Mouse (Mus musculus): Measurements from ENCODE around the gene 3110082J24Rik. TPM values are rescaled to one million over a fixed set of nuclear protein-coding genes. Genes with fewer than 3 reads are reported as not detected.

3110082J24Rik gene
- total and polyA plus RNA-seq, 3 experiments, result not detected

DNA sequence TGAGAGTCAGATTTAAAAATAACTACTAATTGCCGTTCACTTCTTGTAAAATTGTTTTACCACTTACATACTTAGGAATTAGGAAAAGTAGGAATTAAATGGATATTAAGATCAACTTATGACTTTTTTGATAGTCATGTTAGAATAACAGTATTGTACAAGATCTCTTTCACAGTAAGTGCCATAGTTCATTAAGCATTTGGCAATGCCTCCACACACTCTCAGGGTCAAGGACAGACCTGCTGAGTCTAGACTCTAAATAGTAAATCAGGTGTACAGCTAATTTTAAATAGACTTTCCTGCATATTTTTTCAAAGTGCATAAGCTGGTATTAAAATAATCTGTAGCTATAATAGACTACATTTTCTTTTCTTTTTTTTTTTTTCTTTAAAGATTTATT is 46.5 kb upstream of the 3110082J24Rik start:
- Histone ChIP-seq H3K9ac (ENCODE audit: control insufficient read depth, low read depth, low read length, poor library complexity, severe bottlenecking) (no peak overlapping the region), H3K4me3 (ENCODE audit: control insufficient read depth in 1 of 2, insufficient read depth in 1 of 2, low read depth in 2 of 2, low read length in 2 of 2) (no peak overlapping the region), H3K79me2 (ENCODE audit: control insufficient read depth, insufficient read depth, low read length, poor library complexity) (peaks cover 35% of the 10 kb centered on the region), H3K27me3 (ENCODE audit: control insufficient read depth in 1 of 2, insufficient read depth in 2 of 2, low read length in 2 of 2) (no peaks in the 10 kb centered on the region), H3K36me3 (ENCODE audit: control insufficient read depth in 1 of 2, insufficient read depth in 2 of 2, low read length in 2 of 2) (peaks cover 1 to 20% of the 10 kb centered on the region in 2 experiments; a peak in 3 of 4 replicates), H3K9me3 (replicated peaks; ENCODE audit: insufficient read depth, low read length) (no peaks in the 10 kb centered on the region), H3K4me1 (ENCODE audit: control insufficient read depth in 1 of 2, insufficient read depth in 2 of 2, low read length in 2 of 2) (peaks cover 4 to 5% of the 10 kb centered on the region in 2 experiments; a peak in 2 of 4 replicates), H3K27ac (ENCODE audit: control insufficient read depth, low read depth, low read length) (no peak overlapping the region)
- no peak for TF ChIP-seq TCF12 (IDR thresholded peaks at IDR 0.05; ENCODE audit: low read depth, low read length)
- no peak for TF ChIP-seq POLR2AphosphoS2 (IDR thresholded peaks at IDR 0.05; ENCODE audit: low read length)
- no peak for TF ChIP-seq SIN3A (IDR thresholded peaks at IDR 0.05; ENCODE audit: low read length)
- no peak for TF ChIP-seq NELFE (IDR thresholded peaks at IDR 0.05; ENCODE audit: low read depth, low read length)
- no peak for TF ChIP-seq MXI1 (IDR thresholded peaks at IDR 0.05; ENCODE audit: low read depth, low read length)
- no peak for TF ChIP-seq GABPA (IDR thresholded peaks at IDR 0.05; ENCODE audit: low read depth, low read length)
- no peak for TF ChIP-seq JUND (IDR thresholded peaks at IDR 0.05; ENCODE audit: low read depth, low read length)
- no peak for TF ChIP-seq MAZ (IDR thresholded peaks at IDR 0.05; ENCODE audit: low read depth, low read length)
- TF ChIP-seq MYB (IDR thresholded peaks at IDR 0.05; ENCODE audit: low read depth, low read length), result no peak
- TF ChIP-seq ZKSCAN1 (IDR thresholded peaks at IDR 0.05; ENCODE audit: low read depth, low read length), result no peak
- no peak for TF ChIP-seq MEF2A (IDR thresholded peaks at IDR 0.05; ENCODE audit: extremely low read depth, insufficient replicate concordance, low read depth, low read length, poor library complexity, severe bottlenecking)
- no peak for TF ChIP-seq BHLHE40 (IDR thresholded peaks at IDR 0.05; ENCODE audit: borderline replicate concordance, low read depth, low read length)
- no peak for DNase-seq (ENCODE audit: low read depth, low spot score)

DNA sequence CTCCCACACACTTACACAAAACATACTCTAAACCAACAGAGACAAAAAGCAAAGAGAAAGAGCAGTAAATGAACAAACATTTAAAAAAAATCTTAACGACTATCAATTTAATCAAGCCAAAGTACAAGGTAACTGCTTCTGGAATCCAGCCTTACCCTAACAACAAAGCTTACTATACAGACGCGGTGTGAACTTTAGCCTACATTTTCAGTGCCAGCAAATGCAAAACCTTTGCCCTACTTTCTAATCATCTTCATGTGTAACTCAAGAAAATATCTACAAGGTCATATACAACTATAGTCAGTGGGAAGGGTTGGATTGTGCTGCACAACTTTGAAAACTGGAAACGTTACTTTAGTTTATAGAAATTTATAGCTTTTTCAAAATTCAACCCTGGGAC is 46.1 kb upstream of the 3110082J24Rik start:
- Histone ChIP-seq H3K9ac (ENCODE audit: control insufficient read depth, low read depth, low read length, poor library complexity, severe bottlenecking) (no peak overlapping the region), H3K79me2 (ENCODE audit: control insufficient read depth, insufficient read depth, low read length, poor library complexity) (peaks cover 32% of the 10 kb centered on the region), H3K9me3 (replicated peaks; ENCODE audit: insufficient read depth, low read length) (no peaks in the 10 kb centered on the region), H3K4me1 (ENCODE audit: control insufficient read depth in 1 of 2, insufficient read depth in 2 of 2, low read length in 2 of 2) (peaks cover 4 to 5% of the 10 kb centered on the region in 2 experiments; a peak in 2 of 4 replicates), H3K36me3 (ENCODE audit: control insufficient read depth in 1 of 2, insufficient read depth in 2 of 2, low read length in 2 of 2) (peaks cover 4 to 17% of the 10 kb centered on the region in 2 experiments), H3K4me3 (ENCODE audit: control insufficient read depth in 1 of 2, insufficient read depth in 1 of 2, low read depth in 2 of 2, low read length in 2 of 2) (no peak overlapping the region), H3K27me3 (ENCODE audit: control insufficient read depth in 1 of 2, insufficient read depth in 2 of 2, low read length in 2 of 2) (no peaks in the 10 kb centered on the region), H3K27ac (ENCODE audit: control insufficient read depth, low read depth, low read length) (no peak overlapping the region)
- TF ChIP-seq E2F4 (IDR thresholded peaks at IDR 0.05; ENCODE audit: borderline replicate concordance, low read depth, low read length) (no peak), MXI1 (IDR thresholded peaks at IDR 0.05; ENCODE audit: low read depth, low read length) (no peak), USF2 (IDR thresholded peaks at IDR 0.05; ENCODE audit: borderline replicate concordance in 1 of 2, insufficient read depth in 1 of 2, low read depth in 1 of 2, low read length in 2 of 2) (no peak), CHD2 (IDR thresholded peaks at IDR 0.05; ENCODE audit: low read length) (no peak), NELFE (IDR thresholded peaks at IDR 0.05; ENCODE audit: low read depth, low read length) (no peak), CTCF (IDR thresholded peaks at IDR 0.05 in 2 of 3, conservative IDR thresholded peaks at IDR 0.05 in 1 of 3; ENCODE audit: control insufficient read depth in 1 of 3, insufficient read depth in 1 of 3, low read depth in 2 of 3, low read length in 3 of 3, poor library complexity in 1 of 3, severe bottlenecking in 1 of 3) (no peak)
- DNase-seq (ENCODE audit: low read depth, low spot score), result no peak
